Mouse (Mus musculus): ENCODE measurements around the gene Gm2431.

The Gm2431 gene

DNA sequence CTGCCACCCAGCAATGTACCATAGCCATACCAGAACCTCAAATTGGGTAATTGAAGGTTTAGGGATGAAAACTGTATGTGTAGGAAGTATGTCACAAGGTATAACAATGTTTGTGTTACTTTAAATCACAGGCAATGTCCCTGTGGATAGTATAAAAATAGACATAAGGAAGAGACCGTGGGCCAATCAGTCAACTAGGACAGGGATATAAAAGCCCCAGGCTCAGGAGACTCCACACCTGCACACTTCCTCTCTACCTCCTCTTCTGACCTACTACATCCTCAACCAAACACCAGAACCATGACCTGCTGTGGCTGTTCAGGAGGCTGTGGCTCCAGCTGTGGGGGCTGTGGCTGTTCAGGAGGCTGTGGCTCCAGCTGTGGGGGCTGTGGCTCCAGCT, 46.6 kb downstream of the Gm2431 start, which contains the start of gene Gm7579:
Gene Gm7579, plus strand, starts transcription at position 301 of the 400 bp plus-strand sequence.
- no peak for DNase-seq (ENCODE audit: low read depth)

Measured in 416B (cell line).